Mouse (Mus musculus) heart, adult 2 months (tissue): ENCODE results near the gene Psmb2.

Experiments used
- CTCF ChIP-seq: fragments of 200-600 bp; IDR thresholded peaks from 2 replicates; pipeline ENCODE4 v1.8.1; 2022; ENCODE audit warnings: antibody characterized with exemption, mild to moderate bottlenecking, moderate library complexity
- EP300 ChIP-seq: fragments of 200-500 bp; IDR thresholded peaks from 2 replicates; pipeline ENCODE4 v1.6.1; 2011; ENCODE audit warnings: low read depth, low read length, control low read depth; ENCODE audit not compliant: insufficient read depth
- POLR2A ChIP-seq: fragments of 200-500 bp; IDR thresholded peaks from 2 replicates; pipeline ENCODE4 v1.6.1; 2011; ENCODE audit warnings: mild to moderate bottlenecking, low read depth, low read length, control low read depth; ENCODE audit not compliant: insufficient read depth

DNA sequence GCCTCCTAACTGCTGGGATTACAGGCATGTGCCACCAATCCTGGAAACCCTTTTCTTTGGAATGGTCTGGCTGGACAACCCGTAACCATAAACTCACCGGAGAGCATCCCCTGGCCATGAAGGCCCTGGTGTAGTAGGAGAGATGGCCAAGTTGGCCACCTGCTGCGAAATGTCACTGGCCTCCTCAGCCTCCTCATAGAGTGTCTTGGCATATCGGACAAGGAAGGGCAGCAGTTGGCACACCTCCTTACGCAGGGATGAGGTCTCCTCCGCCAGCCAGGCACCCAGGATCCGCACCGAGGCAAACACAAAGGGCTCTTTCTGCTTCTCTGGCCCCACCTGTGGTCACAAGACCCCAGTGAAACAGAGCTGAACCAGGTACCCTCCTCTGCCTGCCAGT lies 71.0 kb downstream of the Psmb2 start:
- TF ChIP-seq POLR2A (no peak), CTCF (no peak), EP300 (no peak)
